Mouse (Mus musculus) liver (tissue): ENCODE measurements around the gene Nt5c1a.
"Not testable (repeated sequence)": the region's sequence is repeated elsewhere in the genome, so short reads cannot be mapped to it uniquely, and the experiment has no call there.

Experiments used
- DNase-seq: peaks from one replicate; pipeline ENCODE4 v3.0.0-alpha.2; 2020; ENCODE audit warnings: mixed read lengths

Nt5c1a gene

GRCm38 (mm10) chr4:123201186-123202093 lies at the start of gene Nt5c1a:
Nt5c1a (plus strand) TSS chr4:123201504.
- no peak for DNase-seq

GRCm38 (mm10) chr4:123152003-123152402 lies 49.3 kb upstream of the Nt5c1a start:
- DNase-seq: no peak

- DNase-seq: no peak
Measured at GRCm38 (mm10) chr4:123152976-123153375, 48.3 kb upstream of the Nt5c1a start.

GRCm38 (mm10) chr4:123155004-123155403 lies 46.3 kb upstream of the Nt5c1a start:
- DNase-seq: no peak

- DNase-seq: no peak
Measured at GRCm38 (mm10) chr4:123155427-123155826, 45.9 kb upstream of the Nt5c1a start.

- DNase-seq: no peak
Measured at GRCm38 (mm10) chr4:123155840-123156239, 45.5 kb upstream of the Nt5c1a start.

GRCm38 (mm10) chr4:123160571-123160970 lies 40.7 kb upstream of the Nt5c1a start:
- no peak for DNase-seq

GRCm38 (mm10) chr4:123161251-123161650 lies 40.1 kb upstream of the Nt5c1a start:
- DNase-seq: not testable (repeated sequence)

- peak; percentile 19 for DNase-seq
Measured at GRCm38 (mm10) chr4:123162305-123162917, 38.9 kb upstream of the Nt5c1a start.

- no peak for DNase-seq
Measured at GRCm38 (mm10) chr4:123164157-123164556, 37.1 kb upstream of the Nt5c1a start.

GRCm38 (mm10) chr4:123171811-123172210 lies 29.5 kb upstream of the Nt5c1a start:
- no peak for DNase-seq

GRCm38 (mm10) chr4:123182328-123183238 lies 18.7 kb upstream of the Nt5c1a start, which contains the start of gene Hpcal4:
Hpcal4 (plus strand) TSS chr4:123183227.
- peak; percentile 14 for DNase-seq

GRCm38 (mm10) chr4:123183239-123184056 lies 17.9 kb upstream of the Nt5c1a start:
- DNase-seq: peak; percentile 68

GRCm38 (mm10) chr4:123184816-123185215 lies 16.5 kb upstream of the Nt5c1a start:
- DNase-seq: no peak

- no peak for DNase-seq
Measured at GRCm38 (mm10) chr4:123192336-123192735, 9.0 kb upstream of the Nt5c1a start.

- DNase-seq: no peak
Measured at GRCm38 (mm10) chr4:123193791-123194190, 7.5 kb upstream of the Nt5c1a start.

GRCm38 (mm10) chr4:123196695-123197094 lies 4.6 kb upstream of the Nt5c1a start:
- no peak for DNase-seq

GRCm38 (mm10) chr4:123200771-123201185 lies 526 bp upstream of the Nt5c1a start:
- DNase-seq: peak; percentile 59

GRCm38 (mm10) chr4:123202094-123202420 lies 753 bp downstream of the Nt5c1a start:
- DNase-seq: no peak

- no peak for DNase-seq
Measured at GRCm38 (mm10) chr4:123207337-123207736, 6.0 kb downstream of the Nt5c1a start.

- no peak for DNase-seq
Measured at GRCm38 (mm10) chr4:123210996-123211395, 9.7 kb downstream of the Nt5c1a start.

GRCm38 (mm10) chr4:123211453-123211852 lies 10.1 kb downstream of the Nt5c1a start:
- no peak for DNase-seq
